Mouse (Mus musculus) MEL (cell line): Measurements from ENCODE around the gene Nupr1l.

ENCODE experiments used
- CTCF ChIP-seq, 3 experiments: IDR thresholded peaks in 2 of 3; conservative IDR thresholded peaks in 1 of 3; 2 replicates each; pipeline ENCODE4 v1.5.1; 2011 to 2012; ENCODE audit warnings: low read length in 3 of 3, low read depth in 2 of 3, mild to moderate bottlenecking in 2 of 3, improper control_type of control experiment in 1 of 3, inconsistent platforms in 1 of 3, mixed read lengths in 1 of 3, moderate library complexity in 1 of 3; ENCODE audit not compliant: control insufficient read depth in 1 of 3, insufficient read depth in 1 of 3, poor library complexity in 1 of 3, severe bottlenecking in 1 of 3
- EP300 ChIP-seq, 2 experiments: IDR thresholded peaks; 2 replicates each; pipeline ENCODE4 v1.6.1; 2011; ENCODE audit warnings: improper control_type of control experiment in 2 of 2, low read length in 2 of 2, low read depth in 1 of 2, mild to moderate bottlenecking in 1 of 2
- JUND ChIP-seq: IDR thresholded peaks from 2 replicates; pipeline ENCODE4 v1.6.1; 2011; ENCODE audit warnings: low read depth, mild to moderate bottlenecking, improper control_type of control experiment, low read length
- MAFK ChIP-seq: IDR thresholded peaks from 2 replicates; pipeline ENCODE4 v1.6.1; 2011; ENCODE audit warnings: low read depth, mild to moderate bottlenecking, low read length, improper control_type of control experiment, borderline replicate concordance
- MAZ ChIP-seq: IDR thresholded peaks from 2 replicates; pipeline ENCODE4 v1.6.1; 2012; ENCODE audit warnings: low read depth, mild to moderate bottlenecking, inconsistent platforms, low read length, improper control_type of control experiment
- POLR2A ChIP-seq, 2 experiments: IDR thresholded peaks; 2 replicates each; pipeline ENCODE4 v1.6.1; 2011 to 2012; ENCODE audit warnings: low read length in 2 of 2, mild to moderate bottlenecking in 2 of 2, control low read depth in 1 of 2, improper control_type of control experiment in 1 of 2, low read depth in 1 of 2, moderate library complexity in 1 of 2; ENCODE audit not compliant: control insufficient read depth in 1 of 2, insufficient read depth in 1 of 2, poor library complexity in 1 of 2
- POLR2AphosphoS5 ChIP-seq: IDR thresholded peaks from 2 replicates; pipeline ENCODE4 v1.6.1; 2012; ENCODE audit warnings: low read depth, borderline replicate concordance, mild to moderate bottlenecking, inconsistent platforms, low read length, moderate library complexity, mixed read lengths
- RCOR1 ChIP-seq: IDR thresholded peaks from 2 replicates; pipeline ENCODE4 v1.6.1; 2012; ENCODE audit warnings: low read depth, mild to moderate bottlenecking, inconsistent platforms, low read length, improper control_type of control experiment
- SIN3A ChIP-seq: IDR thresholded peaks from 2 replicates; pipeline ENCODE4 v1.6.1; 2012; ENCODE audit warnings: low read length, improper control_type of control experiment, inconsistent platforms
- TAL1 ChIP-seq: IDR thresholded peaks from 2 replicates; pipeline ENCODE4 v1.6.1; 2012; ENCODE audit warnings: mild to moderate bottlenecking, inconsistent platforms, low read length, moderate library complexity, mixed read lengths
- TCF12 ChIP-seq: IDR thresholded peaks from 2 replicates; pipeline ENCODE4 v1.6.1; 2014; ENCODE audit warnings: low read depth, mild to moderate bottlenecking, inconsistent platforms, low read length, improper control_type of control experiment, moderate library complexity
- ZC3H11A ChIP-seq: IDR thresholded peaks from 2 replicates; pipeline ENCODE4 v1.6.1; 2012; ENCODE audit warnings: low read depth, mild to moderate bottlenecking, inconsistent platforms, low read length, improper control_type of control experiment
- ZKSCAN1 ChIP-seq: IDR thresholded peaks from 2 replicates; pipeline ENCODE4 v1.6.1; 2012; ENCODE audit warnings: low read depth, mild to moderate bottlenecking, inconsistent platforms, low read length, improper control_type of control experiment, moderate library complexity

- TF ChIP-seq CTCF (IDR thresholded peaks at IDR 0.05 in 2 of 3, conservative IDR thresholded peaks at IDR 0.05 in 1 of 3; ENCODE audit: control insufficient read depth in 1 of 3, insufficient read depth in 1 of 3, low read depth in 2 of 3, low read length in 3 of 3, poor library complexity in 1 of 3, severe bottlenecking in 1 of 3) (no peak), TCF12 (no peak), POLR2AphosphoS5 (no peak), ZKSCAN1 (no peak), POLR2A (IDR thresholded peaks at IDR 0.05; ENCODE audit: control insufficient read depth in 1 of 2, insufficient read depth in 1 of 2, low read depth in 1 of 2, low read length in 2 of 2, poor library complexity in 1 of 2) (peak in 1 of 2 experiments; percentile 37; a peak in 1 of 4 replicates), ZC3H11A (no peak), MAZ (peak; percentile 48; the same call in 1 of the 2 replicates), MAFK (no peak), TAL1 (no peak), RCOR1 (no peak), EP300 (IDR thresholded peaks at IDR 0.05; ENCODE audit: low read depth in 1 of 2, low read length in 2 of 2) (no peak), SIN3A (peak; percentile 100), JUND (no peak)
Observed at GRCm38 (mm10) chr5:129895198-129896088, 12.9 kb upstream of the Nupr1l start, which contains the start of gene Zbed5.
